Mouse (Mus musculus): Measurements from ENCODE around the gene Eps8.

- no peak for TF ChIP-seq CTCF (IDR thresholded peaks at IDR 0.05; ENCODE audit: insufficient read depth, low read length)
- no peak for TF ChIP-seq POLR2A (IDR thresholded peaks at IDR 0.05; ENCODE audit: borderline replicate concordance, extremely low read depth, low read depth, low read length)
These were observed 188.4 kb downstream of the Eps8 start for GRCm38 (mm10) chr6:137466256-137466655.

All from lung, adult 2 months (tissue).